Mouse (Mus musculus) thymus, adult 2 months (tissue): ENCODE data around the gene Arv1.

Experiments used
- CTCF ChIP-seq: fragments of 200-500 bp; IDR thresholded peaks from 2 replicates; pipeline ENCODE4 v1.5.1; 2012; ENCODE audit warnings: mild to moderate bottlenecking, control low read depth, low read length, moderate library complexity, borderline replicate concordance; ENCODE audit not compliant: control insufficient read depth, poor library complexity, insufficient read depth; ENCODE audit errors: extremely low read depth
- POLR2A ChIP-seq: fragments of 200-500 bp; IDR thresholded peaks from 2 replicates; pipeline ENCODE4 v1.6.1; 2012; ENCODE audit warnings: mild to moderate bottlenecking, low read length, control low read depth, moderate library complexity; ENCODE audit not compliant: control insufficient read depth, poor library complexity, insufficient read depth; ENCODE audit errors: extremely low read depth

GRCm38 (mm10) chr8:124735371-124735911, 13.5 kb downstream of the Arv1 start:
- TF ChIP-seq CTCF (no peak), POLR2A (no peak)
